Mouse (Mus musculus): Measurements from ENCODE around the gene Hoxa4. TPM values are rescaled to one million over a fixed set of nuclear protein-coding genes. Genes with fewer than 3 reads are reported as not detected.

Hoxa4 gene
- polyA plus RNA-seq, 2 experiments: 1.0 to 2.2 TPM

- ATAC-seq (ENCODE audit: low FRiP score, low read depth) (no peak), DNase-seq (ENCODE audit: low spot score) (no peak)
- H3K27ac ChIP-seq (replicated peaks; ENCODE audit: low read depth, low read length): no peak overlapping the region
- no peaks in the 10 kb centered on the region for H3K9me3 ChIP-seq (ENCODE audit: control insufficient read depth, low read length)
- peaks cover 5% of the 10 kb centered on the region for H3K36me3 ChIP-seq (ENCODE audit: control insufficient read depth, insufficient read depth, low read length)
- no peak overlapping the region for H3K9ac ChIP-seq (ENCODE audit: low read depth, low read length, severe bottlenecking)
- H3K4me1 ChIP-seq (ENCODE audit: control insufficient read depth, insufficient read depth, low read length): peaks cover 11% of the 10 kb centered on the region
- no peak overlapping the region for H3K4me2 ChIP-seq (replicated peaks; ENCODE audit: low read depth, low read length, severe bottlenecking)
- TF ChIP-seq POLR2A (IDR thresholded peaks at IDR 0.05; ENCODE audit: borderline replicate concordance, extremely low read depth, insufficient read depth, insufficient read length): no peak
- 58% methylated on average over 9 of the region's 9 CpGs for WGBS
- H3K4me3 ChIP-seq (replicated peaks; ENCODE audit: low read length): no peak overlapping the region
- peaks cover 56% of the 10 kb centered on the region for H3K27me3 ChIP-seq (ENCODE audit: control insufficient read depth, insufficient read depth, low read length)
Observed at GRCm38 (mm10) chr6:52196811-52197210, 5.3 kb upstream of the Hoxa4 start.

- 54% methylated on average over 10 of the region's 10 CpGs for WGBS
- DNase-seq (ENCODE audit: low spot score) (no peak), ATAC-seq (ENCODE audit: low FRiP score, low read depth) (no peak)
- H3K27me3 ChIP-seq (ENCODE audit: control insufficient read depth, insufficient read depth, low read length): peaks cover 57% of the 10 kb centered on the region
- H3K9ac ChIP-seq (ENCODE audit: low read depth, low read length, severe bottlenecking): no peak overlapping the region
- H3K4me1 ChIP-seq (ENCODE audit: control insufficient read depth, insufficient read depth, low read length): peaks cover 19% of the 10 kb centered on the region
- peaks cover 3% of the 10 kb centered on the region; the same call in 1 of the 2 replicates for H3K36me3 ChIP-seq (ENCODE audit: control insufficient read depth, insufficient read depth, low read length)
- H3K4me2 ChIP-seq (replicated peaks; ENCODE audit: low read depth, low read length, severe bottlenecking): no peak overlapping the region
- H3K27ac ChIP-seq (replicated peaks; ENCODE audit: low read depth, low read length): no peak overlapping the region
- H3K9me3 ChIP-seq (ENCODE audit: control insufficient read depth, low read length): no peaks in the 10 kb centered on the region
- TF ChIP-seq POLR2A (IDR thresholded peaks at IDR 0.05; ENCODE audit: borderline replicate concordance, extremely low read depth, insufficient read depth, insufficient read length): no peak
- H3K4me3 ChIP-seq (replicated peaks; ENCODE audit: low read length): no peak overlapping the region
Observed at GRCm38 (mm10) chr6:52194690-52195089, 3.1 kb upstream of the Hoxa4 start.

- peak; percentile 86 for DNase-seq (ENCODE audit: low spot score)
- Histone ChIP-seq H3K4me2 (replicated peaks; ENCODE audit: low read depth, low read length, severe bottlenecking) (peak overlapping the region; percentile 99), H3K27me3 (ENCODE audit: control insufficient read depth, insufficient read depth, low read length) (peaks cover 54% of the 10 kb centered on the region), H3K4me3 (replicated peaks; ENCODE audit: low read length) (peak overlapping the region; percentile 57), H3K4me1 (ENCODE audit: control insufficient read depth, insufficient read depth, low read length) (peaks cover 27% of the 10 kb centered on the region), H3K36me3 (ENCODE audit: control insufficient read depth, insufficient read depth, low read length) (peaks cover under 1% of the 10 kb centered on the region; the same call in 1 of the 2 replicates), H3K27ac (replicated peaks; ENCODE audit: low read depth, low read length) (no peak overlapping the region), H3K9me3 (ENCODE audit: control insufficient read depth, low read length) (no peaks in the 10 kb centered on the region), H3K9ac (ENCODE audit: low read depth, low read length, severe bottlenecking) (peak overlapping the region; percentile 36; the same call in 1 of the 2 replicates)
- ATAC-seq (ENCODE audit: low FRiP score, low read depth): peak; percentile 84
- TF ChIP-seq POLR2A (IDR thresholded peaks at IDR 0.05; ENCODE audit: borderline replicate concordance, extremely low read depth, insufficient read depth, insufficient read length): no peak
- 1% methylated on average over 33 of the region's 55 CpGs for WGBS
Observed at GRCm38 (mm10) chr6:52191860-52192550, 452 bp upstream of the Hoxa4 start.

GRCm38 (mm10) chr6:52190410-52190809 is 1.1 kb downstream of the Hoxa4 start:
- WGBS: 13% methylated on average over 23 of the region's 23 CpGs

GRCm38 (mm10) chr6:52189909-52190308 is 1.6 kb downstream of the Hoxa4 start:
- H3K4me3 ChIP-seq (replicated peaks; ENCODE audit: low read length): no peak overlapping the region
- no peak for TF ChIP-seq POLR2A (IDR thresholded peaks at IDR 0.05; ENCODE audit: borderline replicate concordance, extremely low read depth, insufficient read depth, insufficient read length)
- H3K9me3 ChIP-seq (ENCODE audit: control insufficient read depth, low read length): no peaks in the 10 kb centered on the region
- H3K27ac ChIP-seq (replicated peaks; ENCODE audit: low read depth, low read length): no peak overlapping the region
- no peak overlapping the region for H3K4me2 ChIP-seq (replicated peaks; ENCODE audit: low read depth, low read length, severe bottlenecking)
- H3K36me3 ChIP-seq (ENCODE audit: control insufficient read depth, insufficient read depth, low read length): no peaks in the 10 kb centered on the region
- DNase-seq (ENCODE audit: low spot score) (no peak), ATAC-seq (ENCODE audit: low FRiP score, low read depth) (no peak)
- H3K27me3 ChIP-seq (ENCODE audit: control insufficient read depth, insufficient read depth, low read length): peaks cover 54% of the 10 kb centered on the region
- peaks cover 33% of the 10 kb centered on the region for H3K4me1 ChIP-seq (ENCODE audit: control insufficient read depth, insufficient read depth, low read length)
- H3K9ac ChIP-seq (ENCODE audit: low read depth, low read length, severe bottlenecking): no peak overlapping the region
- WGBS: 44% methylated on average over 8 of the region's 8 CpGs

More at GRCm38 (mm10) chr6:52190410-52190809, 1.1 kb downstream of the Hoxa4 start:
- Histone ChIP-seq H3K9ac (ENCODE audit: low read depth, low read length, severe bottlenecking) (no peak overlapping the region), H3K27me3 (ENCODE audit: control insufficient read depth, insufficient read depth, low read length) (peaks cover 58% of the 10 kb centered on the region), H3K4me3 (replicated peaks; ENCODE audit: low read length) (peak overlapping the region; percentile 57; the same call in 1 of the 2 replicates), H3K4me2 (replicated peaks; ENCODE audit: low read depth, low read length, severe bottlenecking) (peak overlapping the region; percentile 99), H3K4me1 (ENCODE audit: control insufficient read depth, insufficient read depth, low read length) (peaks cover 28% of the 10 kb centered on the region), H3K9me3 (ENCODE audit: control insufficient read depth, low read length) (no peaks in the 10 kb centered on the region), H3K27ac (replicated peaks; ENCODE audit: low read depth, low read length) (no peak overlapping the region), H3K36me3 (ENCODE audit: control insufficient read depth, insufficient read depth, low read length) (no peaks in the 10 kb centered on the region)
- ATAC-seq (ENCODE audit: low FRiP score, low read depth): no peak
- DNase-seq (ENCODE audit: low spot score): no peak
- TF ChIP-seq POLR2A (IDR thresholded peaks at IDR 0.05; ENCODE audit: borderline replicate concordance, extremely low read depth, insufficient read depth, insufficient read length): no peak
